Mouse (Mus musculus) heart, embryonic 13.5 days (tissue): ENCODE measurements around the gene Zhx3. TPM values are rescaled to one million over a fixed set of nuclear protein-coding genes. Genes with fewer than 3 reads are reported as not detected.

Experiments
- ATAC-seq: fragments of 200-750 bp; cut with Nextera tagmentation; 2 replicates; pipeline ENCODE4 v1.8.0; 2017; ENCODE audit warnings: moderate TSS enrichment; ENCODE audit not compliant: insufficient number of reproducible peaks, low FRiP score, low TSS enrichment; ENCODE audit errors: extremely low read depth
- H3K27ac ChIP-seq: fragments of 300-500 bp; sonication (generic); replicated peaks from 2 replicates; pipeline ENCODE4 v1.5.1; 2015; ENCODE audit warnings: moderate library complexity, mild to moderate bottlenecking, inconsistent platforms
- H3K27me3 ChIP-seq: fragments of 300-500 bp; sonication (generic); replicated peaks from 2 replicates; pipeline ENCODE4 v1.6.1; 2015; ENCODE audit warnings: mild to moderate bottlenecking, inconsistent platforms
- H3K36me3 ChIP-seq: fragments of 300-500 bp; sonication (generic); 2 replicates; pipeline ENCODE4 v1.6.1; 2015; ENCODE audit warnings: mild to moderate bottlenecking, inconsistent platforms
- H3K4me1 ChIP-seq: fragments of 300-500 bp; sonication (generic); 2 replicates; pipeline ENCODE4 v1.6.1; 2015; ENCODE audit warnings: inconsistent platforms
- H3K4me2 ChIP-seq: fragments of 300-500 bp; sonication (generic); 2 replicates; pipeline ENCODE4 v1.6.1; 2015; ENCODE audit warnings: inconsistent platforms, mild to moderate bottlenecking, moderate library complexity
- H3K4me3 ChIP-seq: fragments of 300-500 bp; sonication (generic); 2 replicates; pipeline ENCODE4 v1.5.1; 2015; ENCODE audit warnings: moderate library complexity, mild to moderate bottlenecking, inconsistent platforms
- H3K9ac ChIP-seq: fragments of 300-500 bp; sonication (generic); 2 replicates; pipeline ENCODE4 v1.6.1; 2015; ENCODE audit warnings: inconsistent platforms, mild to moderate bottlenecking, moderate library complexity
- H3K9me3 ChIP-seq: fragments of 300-500 bp; sonication (generic); 2 replicates; pipeline ENCODE4 v1.6.1; 2016; ENCODE audit warnings: inconsistent platforms
- WGBS: fragments of 180-500 bp; shearing (Covaris S2); methylation state at CpG from one replicate; pipeline ENCODE4 v1.1.7; 2015; ENCODE audit warnings: mixed read lengths; 5-methylcytosine and 5-hydroxymethylcytosine counted together
- polyA plus RNA-seq: library from polyadenylated mRNA; unstranded; fragments of >200 nt; fragmentation: Nextera tagmentation; extraction: Ambion mirVana; gene quantifications from 2 replicates; pipeline ENCODE4 v1.2.1, GENCODE M21; 2015

The Zhx3 gene
- polyA plus RNA-seq, 1 experiment from 2014 or later: 6.8 TPM

GRCm38 (mm10) chr2:160771325-160772276 is 101.2 kb downstream of the Zhx3 start:
- ATAC-seq: no peak
- 72% methylated on average over 8 of the region's 8 CpGs for WGBS
- H3K4me2 ChIP-seq: no peak overlapping the region
- no peaks in the 10 kb centered on the region for H3K4me1 ChIP-seq
- H3K4me3 ChIP-seq: no peak overlapping the region
- H3K27ac ChIP-seq: no peak overlapping the region
- H3K27me3 ChIP-seq: no peaks in the 10 kb centered on the region
- H3K9ac ChIP-seq: no peak overlapping the region
- no peaks in the 10 kb centered on the region for H3K9me3 ChIP-seq
- peaks cover 32% of the 10 kb centered on the region for H3K36me3 ChIP-seq

- ATAC-seq: no peak
- Histone ChIP-seq H3K9me3 (no peaks in the 10 kb centered on the region), H3K27me3 (no peaks in the 10 kb centered on the region), H3K27ac (no peak overlapping the region), H3K4me2 (no peak overlapping the region), H3K9ac (no peak overlapping the region), H3K4me3 (no peak overlapping the region), H3K4me1 (no peaks in the 10 kb centered on the region), H3K36me3 (peaks cover 35% of the 10 kb centered on the region)
- WGBS: 84% methylated on average over 1 of the region's 1 CpGs
Observed at GRCm38 (mm10) chr2:160770871-160771270, 101.9 kb downstream of the Zhx3 start.

- H3K4me2 ChIP-seq: no peak overlapping the region
- H3K36me3 ChIP-seq: peaks cover 40% of the 10 kb centered on the region
- no peak overlapping the region for H3K9ac ChIP-seq
- H3K27ac ChIP-seq: no peak overlapping the region
- no peaks in the 10 kb centered on the region for H3K4me1 ChIP-seq
- H3K9me3 ChIP-seq: no peaks in the 10 kb centered on the region
- no peak for ATAC-seq
- H3K4me3 ChIP-seq: no peak overlapping the region
- no peaks in the 10 kb centered on the region for H3K27me3 ChIP-seq
Observed at GRCm38 (mm10) chr2:160770409-160770808, 102.4 kb downstream of the Zhx3 start.

- Histone ChIP-seq H3K27ac (no peak overlapping the region), H3K27me3 (no peaks in the 10 kb centered on the region), H3K9ac (no peak overlapping the region), H3K36me3 (peaks cover 53% of the 10 kb centered on the region), H3K4me3 (no peak overlapping the region), H3K9me3 (no peaks in the 10 kb centered on the region), H3K4me1 (0 out of 2 replicates have a peak, but pooled peaks cover 12% of the 10 kb centered on the region), H3K4me2 (no peak overlapping the region)
- ATAC-seq: no peak
- WGBS: 93% methylated on average over 2 of the region's 2 CpGs
Observed at GRCm38 (mm10) chr2:160768997-160769396, 103.8 kb downstream of the Zhx3 start.

- Histone ChIP-seq H3K36me3 (peaks cover 61% of the 10 kb centered on the region), H3K27me3 (no peaks in the 10 kb centered on the region), H3K9me3 (no peaks in the 10 kb centered on the region), H3K4me3 (no peak overlapping the region), H3K4me2 (no peak overlapping the region), H3K27ac (no peak overlapping the region), H3K4me1 (0 out of 2 replicates have a peak, but pooled peaks cover 13% of the 10 kb centered on the region), H3K9ac (no peak overlapping the region)
- WGBS: 70% methylated on average over 4 of the region's 4 CpGs
- no peak for ATAC-seq
Observed at GRCm38 (mm10) chr2:160768097-160768695, 104.6 kb downstream of the Zhx3 start.

DNA sequence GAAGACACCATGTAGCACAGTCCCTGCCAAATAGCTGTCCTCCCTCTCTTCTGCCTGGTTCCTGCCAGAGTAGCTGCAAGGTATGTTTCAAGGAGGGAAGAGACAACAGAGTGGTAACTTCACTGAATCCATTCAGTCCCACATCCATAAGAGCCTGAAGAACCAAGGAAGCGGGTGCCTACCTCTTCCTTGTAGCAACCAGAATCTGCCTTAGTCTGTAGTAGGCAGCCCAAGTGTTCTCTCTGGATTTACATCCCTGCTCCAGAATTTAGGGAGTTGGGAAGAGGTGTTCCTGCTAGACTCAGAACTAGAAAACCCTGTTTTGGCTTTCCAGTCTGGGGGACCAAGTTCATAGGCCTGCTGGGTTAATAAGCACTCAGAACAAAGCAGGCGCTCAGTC is 105.6 kb downstream of the Zhx3 start:
- H3K9me3 ChIP-seq: no peaks in the 10 kb centered on the region
- 93% methylated on average over 2 of the region's 2 CpGs for WGBS
- 0 out of 2 replicates have a peak, but pooled peaks cover 13% of the 10 kb centered on the region for H3K4me1 ChIP-seq

DNA sequence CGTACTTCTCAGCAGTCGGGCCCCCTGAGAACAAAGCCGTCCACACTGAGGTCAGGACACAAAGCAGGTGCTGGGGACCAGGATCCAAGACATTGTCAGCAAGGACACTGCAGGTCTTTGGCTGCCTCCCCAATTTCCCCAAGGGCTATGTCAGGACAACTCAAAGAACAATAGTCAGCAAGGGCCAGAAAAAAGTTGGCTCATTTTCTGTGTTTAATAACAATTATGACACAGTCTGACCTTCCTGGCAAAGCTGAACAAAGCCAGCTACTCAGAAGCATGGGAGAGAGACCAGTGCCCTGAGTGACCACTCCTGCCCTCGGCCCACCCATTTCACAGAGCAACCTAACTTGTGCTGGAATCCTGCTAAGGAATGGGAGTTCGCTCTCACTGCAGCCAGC is 106.4 kb downstream of the Zhx3 start:
- H3K4me1 ChIP-seq: 0 out of 2 replicates have a peak, but pooled peaks cover 13% of the 10 kb centered on the region
- no peaks in the 10 kb centered on the region for H3K9me3 ChIP-seq
- 62% methylated on average over 5 of the region's 5 CpGs for WGBS
- 0 out of 2 replicates have a peak overlapping the region, but pooled peaks have one; percentile 20 for H3K27ac ChIP-seq
- H3K36me3 ChIP-seq: peaks cover 80% of the 10 kb centered on the region
- H3K9ac ChIP-seq: no peak overlapping the region
- H3K4me3 ChIP-seq: no peak overlapping the region
- no peak overlapping the region for H3K4me2 ChIP-seq
- H3K27me3 ChIP-seq: no peaks in the 10 kb centered on the region
- no peak for ATAC-seq

More for the DNA sequence above, 105.6 kb downstream of the Zhx3 start:
- Histone ChIP-seq H3K27ac (no peak overlapping the region), H3K27me3 (no peaks in the 10 kb centered on the region), H3K4me2 (no peak overlapping the region), H3K9ac (no peak overlapping the region), H3K4me3 (no peak overlapping the region), H3K36me3 (peaks cover 71% of the 10 kb centered on the region)
- ATAC-seq: no peak

GRCm38 (mm10) chr2:160765096-160765495 is 107.7 kb downstream of the Zhx3 start:
- WGBS: 55% methylated on average over 3 of the region's 3 CpGs
- Histone ChIP-seq H3K36me3 (peaks cover 87% of the 10 kb centered on the region), H3K4me3 (no peak overlapping the region)

DNA sequence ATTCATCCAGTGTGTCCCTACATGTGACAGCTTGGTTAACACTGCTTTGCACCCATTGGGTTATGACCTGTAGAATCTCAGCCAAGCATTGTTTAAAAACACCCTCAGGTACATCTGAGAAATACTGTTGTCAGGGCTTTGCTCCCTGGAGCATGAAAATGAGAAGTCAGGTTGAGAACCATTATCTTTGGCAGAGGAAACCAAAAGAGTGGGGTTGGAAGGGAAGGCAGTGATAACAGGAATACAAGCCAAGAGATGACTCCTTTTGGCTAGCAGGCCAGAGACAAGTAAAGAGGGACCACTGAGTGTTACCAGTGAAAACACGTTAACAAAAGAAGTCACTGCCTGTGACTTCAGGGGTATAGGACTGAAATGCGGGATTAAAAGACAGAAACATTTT is 108.4 kb downstream of the Zhx3 start:
- no peak for ATAC-seq
- 0 out of 2 replicates have a peak, but pooled peaks cover 13% of the 10 kb centered on the region for H3K4me1 ChIP-seq
- no peaks in the 10 kb centered on the region for H3K27me3 ChIP-seq
- no peaks in the 10 kb centered on the region for H3K9me3 ChIP-seq
- H3K27ac ChIP-seq: no peak overlapping the region
- no peak overlapping the region for H3K4me3 ChIP-seq
- H3K9ac ChIP-seq: no peak overlapping the region
- peaks cover 90% of the 10 kb centered on the region for H3K36me3 ChIP-seq
- WGBS: 75% methylated on average over 2 of the region's 2 CpGs
- no peak overlapping the region for H3K4me2 ChIP-seq

More at GRCm38 (mm10) chr2:160765096-160765495, 107.7 kb downstream of the Zhx3 start:
- Histone ChIP-seq H3K4me2 (no peak overlapping the region), H3K9ac (no peak overlapping the region), H3K9me3 (no peaks in the 10 kb centered on the region), H3K27ac (no peak overlapping the region), H3K27me3 (no peaks in the 10 kb centered on the region), H3K4me1 (0 out of 2 replicates have a peak, but pooled peaks cover 13% of the 10 kb centered on the region)
- ATAC-seq: no peak

DNA sequence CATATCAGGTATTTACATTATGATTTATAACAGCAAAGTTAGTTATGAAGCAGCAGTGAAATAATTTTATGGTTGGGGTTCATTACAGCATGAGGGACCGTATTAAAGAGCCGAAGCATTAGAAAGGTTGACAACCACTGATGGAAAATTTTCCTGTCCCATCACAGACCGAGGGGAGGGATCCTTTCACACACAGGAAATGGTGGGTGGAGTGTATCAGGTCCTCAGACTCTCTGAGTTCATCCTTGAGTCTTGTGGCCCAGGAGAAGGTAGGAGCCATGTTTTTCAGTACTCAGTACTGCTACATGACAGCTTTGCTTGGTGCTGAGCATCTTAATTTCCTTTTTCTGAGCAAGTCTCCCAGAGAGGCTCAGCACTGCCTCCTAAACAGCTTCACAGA is 109.0 kb downstream of the Zhx3 start:
- Histone ChIP-seq H3K27ac (no peak overlapping the region), H3K36me3 (peaks cover 90% of the 10 kb centered on the region), H3K9ac (no peak overlapping the region), H3K27me3 (no peaks in the 10 kb centered on the region), H3K4me2 (no peak overlapping the region), H3K4me1 (0 out of 2 replicates have a peak, but pooled peaks cover 13% of the 10 kb centered on the region), H3K4me3 (no peak overlapping the region), H3K9me3 (no peaks in the 10 kb centered on the region)
- WGBS: 65% methylated on average over 3 of the region's 3 CpGs
- ATAC-seq: no peak

DNA sequence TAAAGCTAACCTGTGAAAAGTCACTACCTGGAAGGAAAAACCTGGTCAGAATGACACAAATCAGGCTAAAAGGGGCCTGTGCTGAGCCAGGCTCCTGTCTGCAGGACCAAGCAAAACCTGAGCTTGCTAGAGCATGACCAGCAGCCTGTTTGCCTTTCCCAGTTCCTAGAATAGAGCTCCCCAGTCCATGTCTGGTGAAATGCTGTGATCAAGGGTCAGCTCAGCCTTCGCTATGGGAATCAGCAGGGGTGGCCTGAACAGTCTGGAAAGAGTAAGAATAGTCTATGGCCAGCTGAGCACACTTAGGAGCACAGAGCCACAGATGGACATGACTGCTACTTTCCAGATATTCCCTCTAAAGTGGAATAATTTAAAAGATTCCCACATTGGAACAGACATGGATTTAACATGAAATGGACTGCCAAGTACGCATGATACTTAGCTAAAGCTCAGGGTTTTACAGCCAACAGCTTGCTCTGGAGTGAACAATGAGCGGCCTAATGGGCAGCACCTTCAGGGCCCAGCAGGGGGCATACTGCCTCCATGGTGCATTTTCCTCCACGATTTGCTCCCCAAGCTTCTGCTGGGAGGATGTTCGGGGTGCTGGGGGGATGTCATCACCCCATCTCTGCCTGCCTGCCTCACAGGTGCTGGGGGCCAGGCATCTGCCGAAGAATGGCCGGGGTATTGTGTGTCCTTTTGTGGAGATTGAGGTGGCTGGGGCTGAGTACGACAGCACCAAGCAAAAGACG is 112.2 kb downstream of the Zhx3 start:
- Histone ChIP-seq H3K4me3 (no peak overlapping the region), H3K27ac (no peak overlapping the region), H3K4me2 (no peak overlapping the region), H3K9ac (no peak overlapping the region), H3K36me3 (peaks cover 99% of the 10 kb centered on the region), H3K9me3 (no peaks in the 10 kb centered on the region), H3K4me1 (0 out of 2 replicates have a peak, but pooled peaks cover 13% of the 10 kb centered on the region), H3K27me3 (no peaks in the 10 kb centered on the region)
- ATAC-seq: no peak
- WGBS: 81% methylated on average over 9 of the region's 9 CpGs
